Mouse (Mus musculus): Measurements from ENCODE around the gene Fbxl8. TPM values are rescaled to one million over a fixed set of nuclear protein-coding genes. Genes with fewer than 3 reads are reported as not detected.
A peak's percentile ranks its signal among the peaks of the same experiment; 100 is the strongest.
"Not testable (repeated sequence)": the region's sequence is repeated elsewhere in the genome, so short reads cannot be mapped to it uniquely, and the experiment has no call there.

Fbxl8 gene
- polyA plus RNA-seq, 1 experiment, result 7.6 TPM

DNA sequence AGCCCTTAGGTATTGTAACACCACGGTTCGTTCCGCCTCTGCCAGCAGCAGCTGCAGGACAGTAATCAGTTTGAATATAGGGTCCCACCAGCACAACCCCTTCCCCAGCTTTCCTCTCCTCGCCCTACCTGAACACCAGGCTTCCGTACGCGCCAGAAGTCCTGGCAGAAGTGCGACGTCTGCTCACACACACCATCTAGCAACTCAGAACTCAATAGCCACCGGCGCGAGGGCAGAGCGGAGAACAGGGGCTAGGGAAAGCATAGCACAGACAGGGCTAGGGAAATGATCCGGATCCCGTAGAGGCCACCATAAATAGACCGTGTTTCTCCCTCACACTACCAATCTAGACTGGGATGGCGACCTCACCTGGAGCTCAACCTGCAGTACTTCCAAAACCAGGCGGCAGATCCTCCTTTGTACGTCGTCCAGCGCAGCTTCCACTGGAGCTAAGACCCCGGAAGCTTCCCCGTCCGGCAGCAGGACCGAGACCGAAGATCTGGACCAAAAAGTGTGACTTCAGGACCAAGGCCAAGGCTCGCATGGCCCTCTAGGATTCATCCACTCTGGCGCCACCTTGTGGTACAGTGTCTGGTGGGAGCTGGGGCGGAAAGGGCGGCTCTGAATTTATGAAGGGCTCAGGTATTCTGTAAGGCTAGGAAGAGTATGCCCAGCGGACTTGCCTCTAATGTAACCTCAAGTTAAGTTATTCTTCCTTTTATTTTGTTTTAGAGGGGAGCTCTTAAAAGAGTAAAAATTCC lies 26.3 kb downstream of the Fbxl8 start:
- H3K79me2 ChIP-seq (ENCODE audit: control insufficient read depth, insufficient read depth), result peaks cover 30% of the 10 kb centered on the region
- H3ac ChIP-seq (ENCODE audit: control insufficient read depth, insufficient read length, low read depth), result no peak overlapping the region
- peaks cover 14% of the 10 kb centered on the region for H3K79me3 ChIP-seq (ENCODE audit: low read depth)
- TF ChIP-seq CTCF (IDR thresholded peaks at IDR 0.05; ENCODE audit: control insufficient read depth, insufficient read depth, insufficient read length) (peak; percentile 89), MAX (IDR thresholded peaks at IDR 0.05) (peak; percentile 72), FOSL1 (IDR thresholded peaks at IDR 0.05; ENCODE audit: insufficient read depth, low read length, poor library complexity, severe bottlenecking) (no peak), MYOG (IDR thresholded peaks at IDR 0.05; ENCODE audit: control insufficient read depth, extremely low read depth, insufficient read length) (no peak), USF1 (IDR thresholded peaks at IDR 0.05; ENCODE audit: low read depth) (no peak), CEBPB (IDR thresholded peaks at IDR 0.05; ENCODE audit: low read depth) (no peak), MYOD1 (IDR thresholded peaks at IDR 0.05; ENCODE audit: control insufficient read depth, insufficient read length, low read depth) (no peak)
- no peak overlapping the region for H3K4me3 ChIP-seq (ENCODE audit: insufficient read depth, poor library complexity, severe bottlenecking)
- no peaks in the 10 kb centered on the region for H3K36me3 ChIP-seq (ENCODE audit: control insufficient read depth, insufficient read depth)
- H3K27me3 ChIP-seq (ENCODE audit: control insufficient read depth, insufficient read depth, insufficient read length), result no peaks in the 10 kb centered on the region

DNA sequence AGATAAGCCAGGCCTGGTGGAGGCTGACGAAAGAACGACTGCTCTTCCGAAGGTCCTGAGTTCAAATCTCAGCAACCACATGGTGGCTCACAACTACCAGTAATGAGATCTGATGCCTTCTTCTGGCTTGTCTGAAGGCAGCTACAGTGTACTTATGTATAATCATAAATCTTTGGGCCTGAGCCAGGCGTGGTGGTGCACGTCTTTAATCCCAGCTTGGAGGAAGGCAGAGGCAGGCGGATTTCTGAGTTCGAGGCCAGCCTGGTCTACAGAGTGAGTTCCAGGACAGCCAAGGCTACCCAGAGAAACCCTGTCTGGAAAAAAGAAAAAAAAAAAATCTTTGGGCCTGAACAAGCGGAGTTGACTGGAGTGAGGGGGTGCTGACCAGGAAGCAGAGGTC lies 26.9 kb downstream of the Fbxl8 start:
- Histone ChIP-seq H3K79me2 (ENCODE audit: control insufficient read depth, insufficient read depth) (peaks cover 25% of the 10 kb centered on the region), H3K79me3 (ENCODE audit: low read depth) (peaks cover 14% of the 10 kb centered on the region)
- H3ac ChIP-seq (ENCODE audit: control insufficient read depth, insufficient read length, low read depth); H3K27me3 ChIP-seq (ENCODE audit: control insufficient read depth, insufficient read depth, insufficient read length); H3K36me3 ChIP-seq (ENCODE audit: control insufficient read depth, insufficient read depth); H3K4me3 ChIP-seq (ENCODE audit: insufficient read depth, poor library complexity, severe bottlenecking): not testable (repeated sequence)

DNA sequence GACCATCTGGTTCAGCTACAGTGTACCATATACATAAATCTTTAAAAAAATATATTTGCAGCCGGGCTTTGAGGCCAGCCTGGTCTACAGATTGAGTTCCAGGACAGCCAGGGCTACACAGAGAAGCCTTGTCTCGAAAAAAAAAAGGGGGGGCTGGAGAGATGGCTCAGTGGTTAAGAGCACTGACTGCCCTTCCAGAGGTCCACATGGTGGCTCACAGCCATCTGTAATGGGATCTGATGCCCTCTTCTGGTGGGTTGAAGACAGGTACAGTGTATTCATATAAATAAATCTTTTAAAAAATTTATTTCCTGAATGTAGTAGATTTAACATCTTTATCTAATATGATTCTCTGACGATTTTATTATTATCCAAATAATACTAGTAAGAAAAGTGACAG lies 27.4 kb downstream of the Fbxl8 start:
- H3K27me3 ChIP-seq (ENCODE audit: control insufficient read depth, insufficient read depth, insufficient read length); H3K4me3 ChIP-seq (ENCODE audit: insufficient read depth, poor library complexity, severe bottlenecking); H3K36me3 ChIP-seq (ENCODE audit: control insufficient read depth, insufficient read depth); H3K79me3 ChIP-seq (ENCODE audit: low read depth); H3ac ChIP-seq (ENCODE audit: control insufficient read depth, insufficient read length, low read depth): not testable (repeated sequence)
- H3K79me2 ChIP-seq (ENCODE audit: control insufficient read depth, insufficient read depth), result peaks cover 21% of the 10 kb centered on the region

DNA sequence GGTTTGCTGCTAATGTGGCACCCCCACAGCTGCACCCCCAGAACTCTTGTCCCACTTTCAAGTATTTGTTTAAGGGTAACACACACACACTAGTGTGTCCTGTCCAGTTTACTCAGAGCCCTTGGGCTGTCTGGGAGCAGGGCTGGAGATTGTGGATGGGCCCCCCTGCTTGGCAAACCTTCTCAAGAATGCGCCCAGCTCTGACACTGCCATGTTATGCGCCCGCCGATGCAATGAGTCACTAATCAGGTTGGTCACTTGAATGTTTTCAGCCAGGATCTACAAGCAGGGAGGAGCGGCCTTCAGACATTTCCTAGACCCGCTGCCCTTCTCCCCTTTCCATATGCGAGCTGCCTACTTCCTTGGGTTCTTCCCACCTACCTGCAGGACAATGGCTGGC lies 28.0 kb downstream of the Fbxl8 start:
- no peak overlapping the region for H3K4me3 ChIP-seq (ENCODE audit: insufficient read depth, poor library complexity, severe bottlenecking)
- peaks cover 7% of the 10 kb centered on the region for H3K79me3 ChIP-seq (ENCODE audit: low read depth)
- peaks cover 20% of the 10 kb centered on the region for H3K79me2 ChIP-seq (ENCODE audit: control insufficient read depth, insufficient read depth)
- no peaks in the 10 kb centered on the region for H3K27me3 ChIP-seq (ENCODE audit: control insufficient read depth, insufficient read depth, insufficient read length)
- no peak for TF ChIP-seq MYOG (IDR thresholded peaks at IDR 0.05; ENCODE audit: control insufficient read depth, extremely low read depth, insufficient read length)
- TF ChIP-seq MAX (IDR thresholded peaks at IDR 0.05), result no peak
- TF ChIP-seq FOSL1 (IDR thresholded peaks at IDR 0.05; ENCODE audit: insufficient read depth, low read length, poor library complexity, severe bottlenecking), result no peak
- TF ChIP-seq CTCF (IDR thresholded peaks at IDR 0.05; ENCODE audit: control insufficient read depth, insufficient read depth, insufficient read length), result no peak
- TF ChIP-seq USF1 (IDR thresholded peaks at IDR 0.05; ENCODE audit: low read depth), result no peak
- no peak for TF ChIP-seq CEBPB (IDR thresholded peaks at IDR 0.05; ENCODE audit: low read depth)
- TF ChIP-seq MYOD1 (IDR thresholded peaks at IDR 0.05; ENCODE audit: control insufficient read depth, insufficient read length, low read depth), result no peak
- no peaks in the 10 kb centered on the region for H3K36me3 ChIP-seq (ENCODE audit: control insufficient read depth, insufficient read depth)
- no peak overlapping the region for H3ac ChIP-seq (ENCODE audit: control insufficient read depth, insufficient read length, low read depth)

DNA sequence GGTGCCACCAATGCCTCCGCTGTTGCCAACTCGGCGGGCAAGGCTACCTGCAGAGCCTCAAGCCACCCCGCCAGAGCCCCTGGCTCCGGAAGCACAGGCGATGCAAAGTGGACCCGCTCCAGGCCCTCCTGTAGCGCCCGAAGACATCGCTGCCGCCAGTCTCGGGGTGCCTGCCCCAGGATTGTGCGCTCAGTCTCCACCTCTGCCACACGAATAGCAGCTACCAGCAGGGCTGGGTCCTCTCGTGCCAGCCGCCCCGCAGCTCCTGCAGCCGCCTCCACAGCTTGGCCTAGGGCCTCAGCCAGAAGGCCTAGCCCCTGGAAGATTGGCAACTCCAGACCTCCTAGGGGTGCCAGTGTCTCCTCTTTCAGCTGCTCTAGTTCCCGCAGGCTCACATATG lies 29.0 kb downstream of the Fbxl8 start:
- H3K27me3 ChIP-seq (ENCODE audit: control insufficient read depth, insufficient read depth, insufficient read length), result no peaks in the 10 kb centered on the region
- no peaks in the 10 kb centered on the region for H3K36me3 ChIP-seq (ENCODE audit: control insufficient read depth, insufficient read depth)
- TF ChIP-seq CTCF (IDR thresholded peaks at IDR 0.05; ENCODE audit: control insufficient read depth, insufficient read depth, insufficient read length), result no peak
- TF ChIP-seq CEBPB (IDR thresholded peaks at IDR 0.05; ENCODE audit: low read depth), result no peak
- no peak for TF ChIP-seq MYOG (IDR thresholded peaks at IDR 0.05; ENCODE audit: control insufficient read depth, extremely low read depth, insufficient read length)
- TF ChIP-seq MAX (IDR thresholded peaks at IDR 0.05), result no peak
- no peak for TF ChIP-seq MYOD1 (IDR thresholded peaks at IDR 0.05; ENCODE audit: control insufficient read depth, insufficient read length, low read depth)
- TF ChIP-seq FOSL1 (IDR thresholded peaks at IDR 0.05; ENCODE audit: insufficient read depth, low read length, poor library complexity, severe bottlenecking), result no peak
- TF ChIP-seq USF1 (IDR thresholded peaks at IDR 0.05; ENCODE audit: low read depth), result no peak
- H3K79me2 ChIP-seq (ENCODE audit: control insufficient read depth, insufficient read depth), result peaks cover 20% of the 10 kb centered on the region
- H3K79me3 ChIP-seq (ENCODE audit: low read depth), result peaks cover 8% of the 10 kb centered on the region
- H3K4me3 ChIP-seq (ENCODE audit: insufficient read depth, poor library complexity, severe bottlenecking), result no peak overlapping the region
- no peak overlapping the region for H3ac ChIP-seq (ENCODE audit: control insufficient read depth, insufficient read length, low read depth)

DNA sequence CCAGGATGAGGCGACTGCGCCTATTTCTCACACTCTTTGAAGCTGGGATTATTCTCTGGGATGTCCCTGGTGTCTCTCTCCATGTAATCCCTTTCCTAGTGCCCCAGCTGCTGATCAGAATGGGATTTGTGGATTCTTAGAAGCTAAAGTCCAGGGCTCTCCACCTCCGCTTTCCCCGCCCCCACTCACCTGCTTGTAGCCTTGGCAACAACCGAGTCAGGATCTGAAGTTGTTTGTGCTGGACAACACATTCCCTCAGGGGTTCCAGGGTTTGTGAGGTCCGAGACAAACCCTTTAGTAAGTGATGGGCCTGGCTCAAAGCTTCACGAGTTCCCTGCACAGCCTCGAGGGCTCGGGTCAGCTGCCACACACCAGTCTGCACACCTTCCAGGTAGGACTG lies 30.3 kb downstream of the Fbxl8 start:
- H3K36me3 ChIP-seq (ENCODE audit: control insufficient read depth, insufficient read depth), result peaks cover 12% of the 10 kb centered on the region
- TF ChIP-seq MYOD1 (IDR thresholded peaks at IDR 0.05; ENCODE audit: control insufficient read depth, insufficient read length, low read depth), result no peak
- no peak for TF ChIP-seq CEBPB (IDR thresholded peaks at IDR 0.05; ENCODE audit: low read depth)
- TF ChIP-seq USF1 (IDR thresholded peaks at IDR 0.05; ENCODE audit: low read depth), result no peak
- no peak for TF ChIP-seq MYOG (IDR thresholded peaks at IDR 0.05; ENCODE audit: control insufficient read depth, extremely low read depth, insufficient read length)
- no peak for TF ChIP-seq CTCF (IDR thresholded peaks at IDR 0.05; ENCODE audit: control insufficient read depth, insufficient read depth, insufficient read length)
- TF ChIP-seq FOSL1 (IDR thresholded peaks at IDR 0.05; ENCODE audit: insufficient read depth, low read length, poor library complexity, severe bottlenecking), result no peak
- TF ChIP-seq MAX (IDR thresholded peaks at IDR 0.05), result no peak
- H3K27me3 ChIP-seq (ENCODE audit: control insufficient read depth, insufficient read depth, insufficient read length), result no peaks in the 10 kb centered on the region
- peaks cover 21% of the 10 kb centered on the region for H3K79me3 ChIP-seq (ENCODE audit: low read depth)
- H3K79me2 ChIP-seq (ENCODE audit: control insufficient read depth, insufficient read depth), result peaks cover 29% of the 10 kb centered on the region
- H3K4me3 ChIP-seq (ENCODE audit: insufficient read depth, poor library complexity, severe bottlenecking), result no peak overlapping the region
- no peak overlapping the region for H3ac ChIP-seq (ENCODE audit: control insufficient read depth, insufficient read length, low read depth)
